12 mouse cellular contexts compared by ENCODE assay signal in the genomic region with DNA sequence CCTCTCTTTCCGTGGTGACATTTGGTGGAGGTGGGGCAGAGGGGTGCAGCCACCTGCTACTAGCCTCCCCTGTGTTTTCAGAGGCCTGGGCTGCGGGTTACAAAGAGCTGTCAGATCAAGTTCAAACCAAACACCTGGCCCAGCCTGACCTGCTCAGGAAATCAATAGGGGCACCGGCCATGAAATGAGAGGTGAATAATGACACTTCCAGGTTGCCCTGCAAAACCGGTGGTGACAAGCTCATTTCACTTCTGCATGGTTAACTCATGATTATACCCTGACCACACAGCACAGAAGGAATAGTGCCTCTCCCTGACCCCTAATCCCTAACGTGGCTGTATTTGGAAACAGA.
DNase-seq lines count a peak whose midpoint lies in the region; ATAC-seq and TF ChIP-seq lines count a peak whose summit lies in the region.
"Had no signal": no experiment of that assay in that cellular context is flagged by ENCODE, and none has a peak within 500 bp of the region (broad histone marks: within the 10 kb centered on the region; RNA-seq: fewer than 3 reads in every experiment).

No protein-coding gene starts in this region.

- peaks cover 10% of the 10 kb centered on the region for H3K4me1 ChIP-seq in intestine, embryonic 15.5 days (replicated peaks)
- peaks cover 3% of the 10 kb centered on the region; the same call in 1 of the 2 replicates for H3K4me1 ChIP-seq in intestine, postnatal 0 days (replicated peaks; ENCODE audit: control insufficient read depth, insufficient read depth, low read length)
- H3K4me1 ChIP-seq in kidney, embryonic 15.5 days, result peaks cover 17% of the 10 kb centered on the region
- H3K4me1 ChIP-seq in stomach, postnatal 0 days (replicated peaks; ENCODE audit: control insufficient read depth, insufficient read depth), result no peaks in the 10 kb centered on the region; the same call in 1 of the 2 replicates

- no peak for TF ChIP-seq CTCF in intestine, postnatal 0 days (IDR thresholded peaks at IDR 0.05; ENCODE audit: low read depth)
- no peak for TF ChIP-seq CTCF in stomach, postnatal 0 days (IDR thresholded peaks at IDR 0.05; ENCODE audit: low read depth)

- H3K27ac ChIP-seq in intestine, embryonic 15.5 days, result no peak overlapping the region
- no peak overlapping the region for H3K27ac ChIP-seq in intestine, postnatal 0 days (ENCODE audit: low read depth, low read length)
- peak overlapping the region; percentile 66 for H3K27ac ChIP-seq in kidney, embryonic 15.5 days
- peak overlapping the region; percentile 45; the same call in 1 of the 2 replicates for H3K27ac ChIP-seq in stomach, postnatal 0 days (replicated peaks)
- H3K27ac ChIP-seq: hindbrain, embryonic 14.5 days had no signal

- H3K36me3 ChIP-seq in intestine, embryonic 15.5 days, result no peaks in the 10 kb centered on the region
- no peaks in the 10 kb centered on the region for H3K36me3 ChIP-seq in intestine, postnatal 0 days (ENCODE audit: control insufficient read depth, insufficient read depth)
- H3K36me3 ChIP-seq in kidney, embryonic 15.5 days, result no peaks in the 10 kb centered on the region
- no peaks in the 10 kb centered on the region for H3K36me3 ChIP-seq in stomach, postnatal 0 days (ENCODE audit: control insufficient read depth, insufficient read depth, low read length)

- no peaks in the 10 kb centered on the region for H3K9me3 ChIP-seq in intestine, embryonic 15.5 days
- no peaks in the 10 kb centered on the region for H3K9me3 ChIP-seq in intestine, postnatal 0 days (ENCODE audit: control insufficient read depth)
- no peaks in the 10 kb centered on the region for H3K9me3 ChIP-seq in kidney, embryonic 15.5 days (replicated peaks)
- no peaks in the 10 kb centered on the region for H3K9me3 ChIP-seq in stomach, postnatal 0 days (ENCODE audit: control insufficient read depth, low read length)

- whole genome bisulfite sequencing in intestine, embryonic 15.5 days, result 24% methylated on average over 5 of the region's 5 CpGs
- 26% methylated on average over 5 of the region's 5 CpGs for WGBS in intestine, postnatal 0 days
- 18% methylated on average over 5 of the region's 5 CpGs for WGBS in kidney, embryonic 15.5 days
- WGBS in stomach, postnatal 0 days, result 21% methylated on average over 5 of the region's 5 CpGs

- no peak overlapping the region for H3K4me3 ChIP-seq in intestine, embryonic 15.5 days (replicated peaks)
- no peak overlapping the region for H3K4me3 ChIP-seq in intestine, postnatal 0 days (ENCODE audit: low read depth, low read length)
- H3K4me3 ChIP-seq in kidney, embryonic 15.5 days (replicated peaks), result no peak overlapping the region
- H3K4me3 ChIP-seq in stomach, postnatal 0 days (ENCODE audit: low read depth, low read length), result no peak overlapping the region

- H3K4me2 ChIP-seq in intestine, embryonic 15.5 days (replicated peaks), result no peak overlapping the region
- no peak overlapping the region for H3K4me2 ChIP-seq in intestine, postnatal 0 days (replicated peaks; ENCODE audit: low read depth)
- H3K4me2 ChIP-seq in kidney, embryonic 15.5 days, result no peak overlapping the region
- H3K4me2 ChIP-seq in stomach, postnatal 0 days (replicated peaks; ENCODE audit: low read depth), result no peak overlapping the region
- H3K4me2 ChIP-seq: hindbrain, embryonic 14.5 days had no signal

- H3K27me3 ChIP-seq in intestine, embryonic 15.5 days (replicated peaks), result no peaks in the 10 kb centered on the region
- no peaks in the 10 kb centered on the region for H3K27me3 ChIP-seq in intestine, postnatal 0 days (replicated peaks; ENCODE audit: control insufficient read depth, insufficient read depth, low read length)
- no peaks in the 10 kb centered on the region for H3K27me3 ChIP-seq in kidney, embryonic 15.5 days
- no peaks in the 10 kb centered on the region for H3K27me3 ChIP-seq in stomach, postnatal 0 days (ENCODE audit: control insufficient read depth, insufficient read depth, low read length)
- H3K27me3 ChIP-seq: Patski had no signal

- peak; percentile 23 for DNase-seq in CD4-positive, CD25-positive, alpha-beta regulatory T cell, adult 2 months (ENCODE audit: low read depth, low spot score)
- no peak for DNase-seq in stomach, postnatal 0 days (ENCODE audit: low spot score)
- DNase-seq in lung, postnatal 4 days, result no peak
- DNase-seq in spleen, postnatal 10 days (ENCODE audit: low spot score in 2 of 2), result no peak
- DNase-seq: layer of hippocampus, postnatal 36 days; right cerebral cortex, postnatal 4 days had no signal

- H3K9ac ChIP-seq in intestine, embryonic 15.5 days, result no peak overlapping the region
- H3K9ac ChIP-seq in intestine, postnatal 0 days (ENCODE audit: low read depth, low read length), result no peak overlapping the region
- no peak overlapping the region for H3K9ac ChIP-seq in kidney, embryonic 15.5 days
- no peak overlapping the region for H3K9ac ChIP-seq in stomach, postnatal 0 days (ENCODE audit: low read length)
- H3K9ac ChIP-seq: hindbrain, embryonic 14.5 days had no signal

- TF ChIP-seq EP300 in stomach, postnatal 0 days (optimal IDR thresholded peaks at IDR 0.05), result no peak

- no peak for ATAC-seq in CD4-positive, CD25-positive, alpha-beta regulatory T cell, adult 4 months
- peak; percentile 60; the same call in 1 of the 2 replicates for ATAC-seq in intestine, embryonic 15.5 days
- ATAC-seq in intestine, postnatal 0 days, result no peak
- peak; percentile 54 for ATAC-seq in kidney, embryonic 15.5 days (replicated peaks; ENCODE audit: low FRiP score)
- ATAC-seq in stomach, postnatal 0 days (ENCODE audit: low FRiP score, low TSS enrichment), result peak; percentile 9; the same call in 1 of the 2 replicates
- ATAC-seq: Patski had no signal

Comparison
In these comparisons a context has a peak if more than half of its experiments do, and no peak if none do; other contexts are left out.
1. ATAC-seq: peak in intestine, embryonic 15.5 days (single experiment), kidney, embryonic 15.5 days (single experiment) and stomach, postnatal 0 days (single experiment); none in CD4-positive, CD25-positive, alpha-beta regulatory T cell, adult 4 months (single experiment) and intestine, postnatal 0 days (single experiment).
2. H3K27ac ChIP-seq: peak in kidney, embryonic 15.5 days (single experiment) and stomach, postnatal 0 days (single experiment); none in intestine, embryonic 15.5 days (single experiment) and intestine, postnatal 0 days (single experiment).